Mouse (Mus musculus) thymus, adult 2 months (tissue): ENCODE results near the gene Tbc1d14. TPM values are rescaled to one million over a fixed set of nuclear protein-coding genes. Genes with fewer than 3 reads are reported as not detected.
A peak's percentile ranks its signal among the peaks of the same experiment; 100 is the strongest.

Source experiments
- DNase-seq: peaks from one replicate; pipeline ENCODE4 v3.0.0; 2021
- H3K27ac ChIP-seq: fragments of 200-500 bp; 2 replicates; pipeline ENCODE4 v1.5.1; 2012; ENCODE audit warnings: low read length, control low read depth; ENCODE audit not compliant: control insufficient read depth, insufficient read depth
- H3K27me3 ChIP-seq: fragments of 200-500 bp; 2 replicates; pipeline ENCODE4 v1.6.1; 2012; ENCODE audit warnings: mild to moderate bottlenecking, low read length, moderate library complexity, mixed read lengths; ENCODE audit not compliant: control insufficient read depth, insufficient read depth
- H3K36me3 ChIP-seq: fragments of 200-500 bp; 2 replicates; pipeline ENCODE4 v1.6.1; 2012; ENCODE audit warnings: mild to moderate bottlenecking, low read length, moderate library complexity; ENCODE audit not compliant: control insufficient read depth, insufficient read depth
- H3K4me1 ChIP-seq: fragments of 200-500 bp; replicated peaks from 2 replicates; pipeline ENCODE4 v1.6.1; 2012; ENCODE audit warnings: low read length; ENCODE audit not compliant: control insufficient read depth, insufficient read depth
- H3K4me3 ChIP-seq: fragments of 200-500 bp; 2 replicates; pipeline ENCODE4 v1.5.1; 2012; ENCODE audit warnings: mild to moderate bottlenecking, low read length, control low read depth, moderate library complexity; ENCODE audit not compliant: control insufficient read depth, insufficient read depth
- CTCF ChIP-seq: fragments of 200-500 bp; IDR thresholded peaks from 2 replicates; pipeline ENCODE4 v1.5.1; 2012; ENCODE audit warnings: mild to moderate bottlenecking, control low read depth, low read length, moderate library complexity, borderline replicate concordance; ENCODE audit not compliant: control insufficient read depth, poor library complexity, insufficient read depth; ENCODE audit errors: extremely low read depth
- POLR2A ChIP-seq: fragments of 200-500 bp; IDR thresholded peaks from 2 replicates; pipeline ENCODE4 v1.6.1; 2012; ENCODE audit warnings: mild to moderate bottlenecking, low read length, control low read depth, moderate library complexity; ENCODE audit not compliant: control insufficient read depth, poor library complexity, insufficient read depth; ENCODE audit errors: extremely low read depth
- WGBS: fragments of 180-500 bp; shearing (Covaris S2); methylation state at CpG from one replicate; pipeline ENCODE4 v1.1.7; 2018; 5-methylcytosine and 5-hydroxymethylcytosine counted together
- polyA plus RNA-seq: library from polyadenylated mRNA; depleted of rRNA; stranded (reverse); fragments of >200 nt; gene quantifications from 2 replicates; pipeline ENCODE4 v1.2.3, GENCODE M21; 2012

The Tbc1d14 gene
- polyA plus RNA-seq, 1 experiment, result 48.6 TPM

GRCm38 (mm10) chr5:36478540-36479420, 114.3 kb downstream of the Tbc1d14 start:
- TF ChIP-seq CTCF (no peak), POLR2A (no peak)
- Histone ChIP-seq H3K36me3 (peaks cover 5% of the 10 kb centered on the region; the same call in 1 of the 2 replicates), H3K4me1 (peaks cover 32% of the 10 kb centered on the region), H3K27ac (no peak overlapping the region), H3K27me3 (no peaks in the 10 kb centered on the region), H3K4me3 (no peak overlapping the region)
- 65% methylated on average over 6 of the region's 6 CpGs for WGBS
- DNase-seq, result no peak

GRCm38 (mm10) chr5:36477486-36477885, 115.6 kb downstream of the Tbc1d14 start:
- Histone ChIP-seq H3K36me3 (peaks cover 13% of the 10 kb centered on the region), H3K27me3 (no peaks in the 10 kb centered on the region), H3K4me1 (peaks cover 22% of the 10 kb centered on the region), H3K4me3 (no peak overlapping the region), H3K27ac (no peak overlapping the region)
- TF ChIP-seq POLR2A, result no peak
- WGBS, result 14% methylated on average over 3 of the region's 3 CpGs
- no peak for DNase-seq

- peaks cover 12% of the 10 kb centered on the region for H3K4me1 ChIP-seq
- WGBS, result 94% methylated on average over 5 of the region's 5 CpGs
- H3K27ac ChIP-seq, result no peak overlapping the region
- peaks cover 43% of the 10 kb centered on the region for H3K36me3 ChIP-seq
- H3K27me3 ChIP-seq, result no peaks in the 10 kb centered on the region
- DNase-seq, result peak; percentile 64
- H3K4me3 ChIP-seq, result no peak overlapping the region
- no peak for TF ChIP-seq POLR2A
- TF ChIP-seq CTCF, result no peak
Measured at GRCm38 (mm10) chr5:36474283-36474682, 118.8 kb downstream of the Tbc1d14 start.

- no peak overlapping the region for H3K27ac ChIP-seq
- H3K4me1 ChIP-seq, result peaks cover 6% of the 10 kb centered on the region
- TF ChIP-seq CTCF (no peak), POLR2A (no peak)
- no peaks in the 10 kb centered on the region for H3K27me3 ChIP-seq
- no peak overlapping the region for H3K4me3 ChIP-seq
- DNase-seq, result no peak
- H3K36me3 ChIP-seq, result peaks cover 44% of the 10 kb centered on the region
- 95% methylated on average over 4 of the region's 4 CpGs for WGBS
Measured at GRCm38 (mm10) chr5:36472876-36473655, 120.0 kb downstream of the Tbc1d14 start.

GRCm38 (mm10) chr5:36471206-36471605, 121.9 kb downstream of the Tbc1d14 start:
- 97% methylated on average over 8 of the region's 8 CpGs for WGBS
- H3K27ac ChIP-seq, result no peak overlapping the region
- no peak for DNase-seq
- H3K4me3 ChIP-seq, result no peak overlapping the region
- no peaks in the 10 kb centered on the region for H3K4me1 ChIP-seq
- H3K27me3 ChIP-seq, result no peaks in the 10 kb centered on the region
- TF ChIP-seq POLR2A (no peak), CTCF (no peak)
- H3K36me3 ChIP-seq, result peaks cover 44% of the 10 kb centered on the region

GRCm38 (mm10) chr5:36465889-36466288, 127.2 kb downstream of the Tbc1d14 start:
- H3K27ac ChIP-seq, result no peak overlapping the region
- no peak for DNase-seq
- no peak for TF ChIP-seq POLR2A
- no peak for TF ChIP-seq CTCF
- peaks cover 15% of the 10 kb centered on the region for H3K36me3 ChIP-seq
- 8% methylated on average over 8 of the region's 8 CpGs for WGBS
- no peaks in the 10 kb centered on the region for H3K27me3 ChIP-seq
- H3K4me1 ChIP-seq, result peaks cover 13% of the 10 kb centered on the region
- peak overlapping the region; percentile 90; the same call in 1 of the 2 replicates for H3K4me3 ChIP-seq
